Mouse (Mus musculus) heart, embryonic 11.5 days (tissue): Measurements from ENCODE around the gene Prpsap1. TPM values are rescaled to one million over a fixed set of nuclear protein-coding genes. Genes with fewer than 3 reads are reported as not detected.
"Not testable (repeated sequence)": the region's sequence is repeated elsewhere in the genome, so short reads cannot be mapped to it uniquely, and the experiment has no call there.

Experiments used
- ATAC-seq: fragments of 200-750 bp; cut with Nextera tagmentation; replicated peaks from 2 replicates; pipeline ENCODE4 v1.8.0; 2017; ENCODE audit warnings: moderate library complexity; ENCODE audit not compliant: insufficient number of reproducible peaks, low FRiP score, low TSS enrichment
- H3K27ac ChIP-seq: fragments of 300-500 bp; sonication (generic); 2 replicates; pipeline ENCODE4 v1.5.1; 2014; ENCODE audit warnings: mild to moderate bottlenecking, low read depth, low read length
- H3K27me3 ChIP-seq: fragments of 300-500 bp; sonication (generic); 2 replicates; pipeline ENCODE4 v1.6.1; 2014; ENCODE audit warnings: mild to moderate bottlenecking, low read length, mixed read lengths; ENCODE audit not compliant: control insufficient read depth, insufficient read depth
- H3K36me3 ChIP-seq: fragments of 300-500 bp; sonication (generic); 2 replicates; pipeline ENCODE4 v1.6.1; 2014; ENCODE audit warnings: mild to moderate bottlenecking, low read length, moderate library complexity, mixed read lengths; ENCODE audit not compliant: control insufficient read depth, insufficient read depth
- H3K4me1 ChIP-seq: fragments of 300-500 bp; sonication (generic); 2 replicates; pipeline ENCODE4 v1.6.1; 2014; ENCODE audit warnings: low read length; ENCODE audit not compliant: control insufficient read depth, insufficient read depth
- H3K4me2 ChIP-seq: fragments of 300-500 bp; sonication (generic); 2 replicates; pipeline ENCODE4 v1.6.1; 2014; ENCODE audit warnings: mild to moderate bottlenecking, moderate library complexity
- H3K4me3 ChIP-seq: fragments of 300-500 bp; sonication (generic); 2 replicates; pipeline ENCODE4 v1.5.1; 2014; ENCODE audit warnings: low read depth, low read length
- H3K9ac ChIP-seq: fragments of 300-500 bp; sonication (generic); 2 replicates; pipeline ENCODE4 v1.6.1; 2014; ENCODE audit warnings: mild to moderate bottlenecking, low read depth, low read length, moderate library complexity
- H3K9me3 ChIP-seq: fragments of 300-500 bp; sonication (generic); replicated peaks from 2 replicates; pipeline ENCODE4 v1.6.1; 2016; ENCODE audit warnings: low read length; ENCODE audit not compliant: control insufficient read depth
- WGBS: fragments of 180-500 bp; shearing (Covaris S2); extraction: QIAGEN DNeasy Blood & Tissue Kit; methylation state at CpG from one replicate; pipeline ENCODE4 v1.1.7; 2014; ENCODE audit not compliant: insufficient replicate concordance; 5-methylcytosine and 5-hydroxymethylcytosine counted together
- polyA plus RNA-seq: library from polyadenylated mRNA; unstranded; fragments of >200 nt; fragmentation: Nextera tagmentation; extraction: Ambion mirVana; gene quantifications from 2 replicates; pipeline ENCODE4 v1.2.1, GENCODE M21; 2014

Prpsap1 gene
- polyA plus RNA-seq, 1 experiment from 2014 or later, result 101 TPM

- Histone ChIP-seq H3K4me2 (no peak overlapping the region), H3K27ac (no peak overlapping the region), H3K4me1 (peaks cover 20% of the 10 kb centered on the region), H3K9ac (no peak overlapping the region), H3K27me3 (no peaks in the 10 kb centered on the region), H3K36me3 (no peaks in the 10 kb centered on the region), H3K4me3 (no peak overlapping the region), H3K9me3 (no peaks in the 10 kb centered on the region)
- 69% methylated on average over 6 of the region's 6 CpGs for WGBS
- ATAC-seq, result no peak
Observed at GRCm38 (mm10) chr11:116426852-116427575, 67.0 kb downstream of the Prpsap1 start.

- not testable (repeated sequence) for H3K27me3 ChIP-seq, H3K36me3 ChIP-seq, H3K4me2 ChIP-seq, H3K9ac ChIP-seq, H3K27ac ChIP-seq, H3K4me3 ChIP-seq, ATAC-seq, H3K9me3 ChIP-seq
- peaks cover 20% of the 10 kb centered on the region for H3K4me1 ChIP-seq
- WGBS, result 86% methylated on average over 11 of the region's 11 CpGs
Observed at GRCm38 (mm10) chr11:116426328-116426727, 67.7 kb downstream of the Prpsap1 start.

GRCm38 (mm10) chr11:116424621-116425407 is 69.2 kb downstream of the Prpsap1 start:
- Histone ChIP-seq H3K4me3 (no peak overlapping the region), H3K4me2 (no peak overlapping the region), H3K36me3 (no peaks in the 10 kb centered on the region), H3K27me3 (no peaks in the 10 kb centered on the region), H3K27ac (0 out of 2 replicates have a peak overlapping the region, but pooled peaks have one; percentile 32), H3K9me3 (no peaks in the 10 kb centered on the region), H3K9ac (no peak overlapping the region), H3K4me1 (peaks cover 10% of the 10 kb centered on the region)
- no peak for ATAC-seq
- WGBS, result 33% methylated on average over 8 of the region's 8 CpGs

GRCm38 (mm10) chr11:116423782-116424620 is 70.0 kb downstream of the Prpsap1 start:
- no peak overlapping the region for H3K4me3 ChIP-seq
- 0 out of 2 replicates have a peak overlapping the region, but pooled peaks have one; percentile 32 for H3K27ac ChIP-seq
- no peaks in the 10 kb centered on the region for H3K36me3 ChIP-seq
- no peak for ATAC-seq
- H3K4me1 ChIP-seq, result peaks cover 2% of the 10 kb centered on the region
- no peak overlapping the region for H3K4me2 ChIP-seq
- H3K27me3 ChIP-seq, result no peaks in the 10 kb centered on the region
- 66% methylated on average over 10 of the region's 10 CpGs for WGBS
- H3K9ac ChIP-seq, result no peak overlapping the region
- no peaks in the 10 kb centered on the region for H3K9me3 ChIP-seq

GRCm38 (mm10) chr11:116423214-116423613 is 70.8 kb downstream of the Prpsap1 start:
- Histone ChIP-seq H3K36me3 (no peaks in the 10 kb centered on the region), H3K4me1 (peaks cover 3% of the 10 kb centered on the region; the same call in 1 of the 2 replicates), H3K9me3 (no peaks in the 10 kb centered on the region), H3K27me3 (no peaks in the 10 kb centered on the region), H3K4me2 (no peak overlapping the region), H3K27ac (no peak overlapping the region), H3K9ac (no peak overlapping the region), H3K4me3 (no peak overlapping the region)
- ATAC-seq, result no peak
- WGBS, result 79% methylated on average over 6 of the region's 6 CpGs

GRCm38 (mm10) chr11:116422562-116422961 is 71.4 kb downstream of the Prpsap1 start:
- ATAC-seq, result no peak
- Histone ChIP-seq H3K27ac (no peak overlapping the region), H3K27me3 (no peaks in the 10 kb centered on the region), H3K36me3 (no peaks in the 10 kb centered on the region), H3K4me1 (peaks cover 3% of the 10 kb centered on the region; the same call in 1 of the 2 replicates), H3K4me2 (no peak overlapping the region), H3K9ac (no peak overlapping the region), H3K9me3 (no peaks in the 10 kb centered on the region), H3K4me3 (no peak overlapping the region)
- 75% methylated on average over 2 of the region's 2 CpGs for WGBS

- Histone ChIP-seq H3K36me3 (no peaks in the 10 kb centered on the region), H3K4me1 (peaks cover 3% of the 10 kb centered on the region; the same call in 1 of the 2 replicates), H3K9ac (no peak overlapping the region), H3K9me3 (no peaks in the 10 kb centered on the region), H3K27ac (no peak overlapping the region), H3K4me2 (no peak overlapping the region), H3K27me3 (no peaks in the 10 kb centered on the region), H3K4me3 (no peak overlapping the region)
- WGBS, result 67% methylated on average over 6 of the region's 6 CpGs
- ATAC-seq, result no peak
Observed at GRCm38 (mm10) chr11:116421102-116421501, 72.9 kb downstream of the Prpsap1 start.
